Mouse (Mus musculus) spleen, postnatal 4 days (tissue): ENCODE data around the gene Ssh3.
A peak's percentile ranks its signal among the peaks of the same experiment; 100 is the strongest.

Experiments
- DNase-seq, 2 experiments: peaks; one replicate each; pipeline ENCODE4 v3.0.0; 2022; ENCODE audit warnings: low spot score in 2 of 2

Ssh3 gene

GRCm38 (mm10) chr19:4217140-4217539 is 51.8 kb downstream of the Ssh3 start:
- no peak for DNase-seq

GRCm38 (mm10) chr19:4216041-4216685 is 52.8 kb downstream of the Ssh3 start:
- DNase-seq, result no peak

- no peak for DNase-seq
These were observed 53.5 kb downstream of the Ssh3 start for GRCm38 (mm10) chr19:4215451-4215840.

GRCm38 (mm10) chr19:4214771-4215450 is 54.1 kb downstream of the Ssh3 start:
- no peak for DNase-seq

- peak; percentile 70 to 81 for DNase-seq
These were observed 54.8 kb downstream of the Ssh3 start, which contains the start of the genes Clcf1 and AC109138.7 for GRCm38 (mm10) chr19:4214071-4214770. TSS of gene Clcf1 (plus strand) at chr19:4214238. TSS of gene AC109138.7 (plus strand) at chr19:4214357.

GRCm38 (mm10) chr19:4213524-4213974 is 55.4 kb downstream of the Ssh3 start:
- no peak for DNase-seq

- DNase-seq, result no peak
These were observed 56.9 kb downstream of the Ssh3 start for GRCm38 (mm10) chr19:4211891-4212588.
